Mouse (Mus musculus) A20 (cell line): ENCODE results near the gene Cdcp1.

ENCODE experiments used
- DNase-seq: peaks from one replicate; pipeline ENCODE4 v3.0.0-alpha.2; 2011; ENCODE audit warnings: low read depth, low spot score

Gene Cdcp1

GRCm38 (mm10) chr9:123152026-123152425 lies 63.8 kb downstream of the Cdcp1 start:
- DNase-seq, result peak; percentile 8

GRCm38 (mm10) chr9:123151561-123151960 lies 64.3 kb downstream of the Cdcp1 start:
- DNase-seq, result no peak

- no peak for DNase-seq
Measured at GRCm38 (mm10) chr9:123150241-123151020, 65.4 kb downstream of the Cdcp1 start, which contains the start of gene Clec3b. TSS of gene Clec3b (plus strand) at chr9:123150946.

GRCm38 (mm10) chr9:123148430-123148829 lies 67.4 kb downstream of the Cdcp1 start:
- no peak for DNase-seq

- no peak for DNase-seq
Measured at GRCm38 (mm10) chr9:123139887-123140614, 75.8 kb downstream of the Cdcp1 start.

- DNase-seq, result no peak
Measured at GRCm38 (mm10) chr9:123138891-123139474, 76.9 kb downstream of the Cdcp1 start.

- no peak for DNase-seq
Measured at GRCm38 (mm10) chr9:123136953-123137682, 78.7 kb downstream of the Cdcp1 start.

- no peak for DNase-seq
Measured at GRCm38 (mm10) chr9:123132994-123133393, 82.8 kb downstream of the Cdcp1 start.

- DNase-seq, result no peak
Measured at GRCm38 (mm10) chr9:123127663-123128062, 88.2 kb downstream of the Cdcp1 start.

GRCm38 (mm10) chr9:123124413-123124981 lies 91.3 kb downstream of the Cdcp1 start:
- no peak for DNase-seq

- peak; percentile 30 for DNase-seq
Measured at GRCm38 (mm10) chr9:123123571-123124412, 92.0 kb downstream of the Cdcp1 start.

GRCm38 (mm10) chr9:123123017-123123416 lies 92.8 kb downstream of the Cdcp1 start:
- no peak for DNase-seq
